Mouse (Mus musculus): ENCODE results near the gene Kxd1.

DNA sequence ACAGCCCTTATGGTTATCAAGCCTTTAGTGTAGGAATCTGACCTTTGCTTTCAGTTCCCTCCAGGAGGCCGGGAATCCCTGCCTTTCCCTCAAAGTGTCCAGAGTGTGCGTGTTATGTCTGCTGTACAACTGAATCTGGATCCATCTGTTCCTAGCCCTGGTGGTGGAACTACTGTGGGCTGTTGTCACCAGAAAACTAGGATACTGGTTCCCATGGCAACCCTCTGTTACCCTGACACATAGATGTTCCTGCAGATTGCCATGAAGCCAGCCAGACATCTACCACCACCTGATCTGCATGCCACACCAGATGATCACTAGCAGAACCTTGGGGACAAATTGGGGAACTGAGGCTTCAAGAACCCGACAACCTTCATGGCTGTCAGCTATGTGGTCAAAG, 45.8 kb downstream of the Kxd1 start:
- TF ChIP-seq GATA1 (IDR thresholded peaks at IDR 0.05; ENCODE audit: borderline replicate concordance, low read length) (no peak), FLI1 (IDR thresholded peaks at IDR 0.05; ENCODE audit: low read length) (no peak)

Measured in megakaryocyte, embryonic 14.5 days (primary cell).